Mouse (Mus musculus): ENCODE data around the gene Cib3.

GRCm38 (mm10) chr8:72244610-72245009 is 32.0 kb upstream of the Cib3 start:
- TF ChIP-seq GATA1 (IDR thresholded peaks at IDR 0.05; ENCODE audit: borderline replicate concordance, low read length) (no peak), FLI1 (IDR thresholded peaks at IDR 0.05; ENCODE audit: low read length) (no peak)
